Mouse (Mus musculus) neural tube, embryonic 13.5 days (tissue): ENCODE data around the gene Armc3. TPM values are rescaled to one million over a fixed set of nuclear protein-coding genes. Genes with fewer than 3 reads are reported as not detected.

Experiments
- ATAC-seq: fragments of 200-750 bp; cut with Nextera tagmentation; 2 replicates; pipeline ENCODE4 v1.8.0; 2017; ENCODE audit warnings: low read depth, mild to moderate bottlenecking, moderate TSS enrichment, moderate library complexity
- H3K27ac ChIP-seq: fragments of 300-500 bp; sonication (generic); replicated peaks from 2 replicates; pipeline ENCODE4 v1.5.1; 2015; ENCODE audit warnings: moderate library complexity, mild to moderate bottlenecking, inconsistent platforms
- H3K27me3 ChIP-seq: fragments of 300-500 bp; sonication (generic); 2 replicates; pipeline ENCODE4 v1.6.1; 2015; ENCODE audit warnings: mild to moderate bottlenecking, inconsistent platforms
- H3K36me3 ChIP-seq: fragments of 300-500 bp; sonication (generic); 2 replicates; pipeline ENCODE4 v1.6.1; 2015; ENCODE audit warnings: mild to moderate bottlenecking, inconsistent platforms
- H3K4me1 ChIP-seq: fragments of 300-500 bp; sonication (generic); replicated peaks from 2 replicates; pipeline ENCODE4 v1.6.1; 2015; ENCODE audit warnings: inconsistent platforms
- H3K4me2 ChIP-seq: fragments of 300-500 bp; sonication (generic); 2 replicates; pipeline ENCODE4 v1.6.1; 2015; ENCODE audit warnings: inconsistent platforms, mild to moderate bottlenecking, moderate library complexity
- H3K4me3 ChIP-seq: fragments of 300-500 bp; sonication (generic); 2 replicates; pipeline ENCODE4 v1.5.1; 2015; ENCODE audit warnings: mild to moderate bottlenecking, inconsistent platforms
- H3K9ac ChIP-seq: fragments of 300-500 bp; sonication (generic); 2 replicates; pipeline ENCODE4 v1.6.1; 2015; ENCODE audit warnings: moderate library complexity, mild to moderate bottlenecking, inconsistent platforms
- H3K9me3 ChIP-seq: fragments of 300-500 bp; sonication (generic); 2 replicates; pipeline ENCODE4 v1.6.1; 2016; ENCODE audit warnings: inconsistent platforms
- WGBS: fragments of 180-500 bp; shearing (Covaris S2); methylation state at CpG from one replicate; pipeline ENCODE4 v1.1.7; 2015; 5-methylcytosine and 5-hydroxymethylcytosine counted together
- polyA plus RNA-seq: library from polyadenylated mRNA; unstranded; fragments of >200 nt; fragmentation: Nextera tagmentation; extraction: Ambion mirVana; gene quantifications from 2 replicates; pipeline ENCODE4 v1.2.1, GENCODE M21; 2015

The Armc3 gene
- polyA plus RNA-seq, 1 experiment from 2014 or later: 0.57 TPM

GRCm38 (mm10) chr2:19235614-19236013 is 36.5 kb downstream of the Armc3 start:
- ATAC-seq: no peak
- Histone ChIP-seq H3K9me3 (no peaks in the 10 kb centered on the region), H3K27ac (no peak overlapping the region), H3K4me2 (no peak overlapping the region), H3K4me1 (no peaks in the 10 kb centered on the region), H3K36me3 (no peaks in the 10 kb centered on the region), H3K9ac (no peak overlapping the region), H3K27me3 (no peaks in the 10 kb centered on the region), H3K4me3 (no peak overlapping the region)
- 66% methylated on average over 4 of the region's 4 CpGs for WGBS

GRCm38 (mm10) chr2:19238771-19239170 is 39.7 kb downstream of the Armc3 start:
- Histone ChIP-seq H3K9me3 (no peaks in the 10 kb centered on the region), H3K4me2 (no peak overlapping the region), H3K27me3 (no peaks in the 10 kb centered on the region), H3K4me1 (no peaks in the 10 kb centered on the region), H3K36me3 (no peaks in the 10 kb centered on the region), H3K4me3 (no peak overlapping the region), H3K9ac (no peak overlapping the region), H3K27ac (no peak overlapping the region)
- WGBS: 68% methylated on average over 2 of the region's 2 CpGs
- no peak for ATAC-seq

- ATAC-seq: no peak
- no peak overlapping the region for H3K4me3 ChIP-seq
- no peaks in the 10 kb centered on the region for H3K27me3 ChIP-seq
- no peaks in the 10 kb centered on the region for H3K9me3 ChIP-seq
- H3K9ac ChIP-seq: no peak overlapping the region
- no peaks in the 10 kb centered on the region for H3K4me1 ChIP-seq
- no peak overlapping the region for H3K27ac ChIP-seq
- no peaks in the 10 kb centered on the region for H3K36me3 ChIP-seq
- WGBS: 89% methylated on average over 11 of the region's 11 CpGs
- H3K4me2 ChIP-seq: no peak overlapping the region
Observed at GRCm38 (mm10) chr2:19249611-19250010, 50.5 kb downstream of the Armc3 start.

- no peaks in the 10 kb centered on the region for H3K4me1 ChIP-seq
- H3K27ac ChIP-seq: no peak overlapping the region
- 81% methylated on average over 3 of the region's 3 CpGs for WGBS
- H3K4me2 ChIP-seq: no peak overlapping the region
- no peak overlapping the region for H3K4me3 ChIP-seq
- ATAC-seq: no peak
- H3K27me3 ChIP-seq: no peaks in the 10 kb centered on the region
- H3K9ac ChIP-seq: no peak overlapping the region
- H3K36me3 ChIP-seq: no peaks in the 10 kb centered on the region
- H3K9me3 ChIP-seq: no peaks in the 10 kb centered on the region
Observed at GRCm38 (mm10) chr2:19255037-19255436, 55.9 kb downstream of the Armc3 start.

GRCm38 (mm10) chr2:19257255-19257654 is 58.2 kb downstream of the Armc3 start:
- Histone ChIP-seq H3K36me3 (no peaks in the 10 kb centered on the region), H3K9ac (no peak overlapping the region), H3K27ac (no peak overlapping the region), H3K4me2 (no peak overlapping the region), H3K4me1 (no peaks in the 10 kb centered on the region), H3K27me3 (no peaks in the 10 kb centered on the region), H3K4me3 (no peak overlapping the region), H3K9me3 (no peaks in the 10 kb centered on the region)
- no peak for ATAC-seq

- H3K9me3 ChIP-seq: no peaks in the 10 kb centered on the region
Observed at GRCm38 (mm10) chr2:19260399-19260798, 61.3 kb downstream of the Armc3 start.

GRCm38 (mm10) chr2:19263375-19263774 is 64.3 kb downstream of the Armc3 start:
- H3K9me3 ChIP-seq: no peaks in the 10 kb centered on the region
- no peak overlapping the region for H3K4me2 ChIP-seq
- no peaks in the 10 kb centered on the region for H3K36me3 ChIP-seq
- H3K4me3 ChIP-seq: no peak overlapping the region
- 56% methylated on average over 5 of the region's 5 CpGs for WGBS
- no peak overlapping the region for H3K9ac ChIP-seq
- no peaks in the 10 kb centered on the region for H3K4me1 ChIP-seq
- ATAC-seq: no peak
- no peaks in the 10 kb centered on the region for H3K27me3 ChIP-seq
- H3K27ac ChIP-seq: no peak overlapping the region

More at GRCm38 (mm10) chr2:19260399-19260798, 61.3 kb downstream of the Armc3 start:
- no peak overlapping the region for H3K4me2 ChIP-seq
- no peaks in the 10 kb centered on the region for H3K27me3 ChIP-seq
- no peak overlapping the region for H3K9ac ChIP-seq
- no peak overlapping the region for H3K4me3 ChIP-seq
- WGBS: 80% methylated on average over 6 of the region's 6 CpGs
- no peak for ATAC-seq
- H3K4me1 ChIP-seq: no peaks in the 10 kb centered on the region
- no peak overlapping the region for H3K27ac ChIP-seq
- no peaks in the 10 kb centered on the region for H3K36me3 ChIP-seq

- no peak overlapping the region for H3K27ac ChIP-seq
- H3K4me2 ChIP-seq: no peak overlapping the region
- WGBS: 78% methylated on average over 2 of the region's 2 CpGs
- H3K9ac ChIP-seq: no peak overlapping the region
- H3K36me3 ChIP-seq: no peaks in the 10 kb centered on the region
- no peak for ATAC-seq
- H3K9me3 ChIP-seq: no peaks in the 10 kb centered on the region
- H3K4me1 ChIP-seq: peaks cover 4% of the 10 kb centered on the region; the same call in 1 of the 2 replicates
- H3K27me3 ChIP-seq: no peaks in the 10 kb centered on the region
- no peak overlapping the region for H3K4me3 ChIP-seq
Observed at GRCm38 (mm10) chr2:19265834-19266233, 66.7 kb downstream of the Armc3 start.

- Histone ChIP-seq H3K36me3 (no peaks in the 10 kb centered on the region), H3K27me3 (no peaks in the 10 kb centered on the region), H3K4me1 (peaks cover 5% of the 10 kb centered on the region; the same call in 1 of the 2 replicates), H3K27ac (no peak overlapping the region), H3K4me2 (no peak overlapping the region), H3K9me3 (no peaks in the 10 kb centered on the region), H3K9ac (no peak overlapping the region), H3K4me3 (no peak overlapping the region)
- 53% methylated on average over 2 of the region's 2 CpGs for WGBS
- no peak for ATAC-seq
Observed at GRCm38 (mm10) chr2:19267396-19267795, 68.3 kb downstream of the Armc3 start.

- Histone ChIP-seq H3K27ac (no peak overlapping the region), H3K4me2 (no peak overlapping the region), H3K9ac (no peak overlapping the region), H3K4me3 (no peak overlapping the region), H3K27me3 (peaks cover 7% of the 10 kb centered on the region), H3K4me1 (peaks cover 5% of the 10 kb centered on the region; the same call in 1 of the 2 replicates), H3K36me3 (no peaks in the 10 kb centered on the region), H3K9me3 (no peaks in the 10 kb centered on the region)
- ATAC-seq: no peak
- 51% methylated on average over 5 of the region's 5 CpGs for WGBS
Observed at GRCm38 (mm10) chr2:19269955-19270354, 70.9 kb downstream of the Armc3 start.

- 28% methylated on average over 9 of the region's 9 CpGs for WGBS
Observed at GRCm38 (mm10) chr2:19270709-19271120, 71.6 kb downstream of the Armc3 start.

GRCm38 (mm10) chr2:19274583-19274982 is 75.5 kb downstream of the Armc3 start:
- H3K9me3 ChIP-seq: no peaks in the 10 kb centered on the region
- H3K36me3 ChIP-seq: no peaks in the 10 kb centered on the region
- H3K4me1 ChIP-seq: peaks cover 10% of the 10 kb centered on the region; the same call in 1 of the 2 replicates
- no peak overlapping the region for H3K4me2 ChIP-seq
- WGBS: 65% methylated on average over 2 of the region's 2 CpGs
- no peak for ATAC-seq
- H3K4me3 ChIP-seq: no peak overlapping the region
- no peak overlapping the region for H3K9ac ChIP-seq
- peaks cover 7% of the 10 kb centered on the region for H3K27me3 ChIP-seq
- H3K27ac ChIP-seq: no peak overlapping the region

More at GRCm38 (mm10) chr2:19270709-19271120, 71.6 kb downstream of the Armc3 start:
- H3K27me3 ChIP-seq: peaks cover 7% of the 10 kb centered on the region
- H3K4me1 ChIP-seq: peaks cover 7% of the 10 kb centered on the region; the same call in 1 of the 2 replicates
- ATAC-seq: no peak
- no peak overlapping the region for H3K27ac ChIP-seq
- H3K9me3 ChIP-seq: no peaks in the 10 kb centered on the region
- no peaks in the 10 kb centered on the region for H3K36me3 ChIP-seq
- no peak overlapping the region for H3K9ac ChIP-seq
- H3K4me3 ChIP-seq: no peak overlapping the region
- no peak overlapping the region for H3K4me2 ChIP-seq
